Mouse (Mus musculus): ENCODE data around the gene Zbtb7b. TPM values are rescaled to one million over a fixed set of nuclear protein-coding genes. Genes with fewer than 3 reads are reported as not detected.

Gene Zbtb7b
- polyA plus RNA-seq, 1 experiment, result 76.2 TPM

DNA sequence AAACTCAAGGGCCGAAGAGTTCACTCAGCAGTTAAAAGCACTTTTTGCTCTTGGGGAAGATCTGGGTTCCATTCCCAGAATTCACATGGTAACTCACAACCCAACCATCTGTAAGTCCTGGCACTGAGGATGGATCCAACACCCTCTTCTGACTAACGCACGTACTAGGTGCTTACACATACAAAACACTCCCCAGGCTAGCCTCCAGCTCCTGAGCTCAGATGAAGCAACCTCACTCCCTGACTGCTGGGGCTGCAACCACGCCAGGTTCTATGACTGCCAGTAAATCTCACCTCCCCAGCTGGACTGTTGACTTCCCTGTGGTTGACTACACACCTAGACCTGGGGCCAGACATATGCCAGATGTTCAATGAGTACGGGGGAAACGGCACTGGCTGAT lies 12.3 kb upstream of the Zbtb7b start:
- Histone ChIP-seq H3K27me3 (replicated peaks) (no peaks in the 10 kb centered on the region), H3K4me3 (replicated peaks) (peak overlapping the region; percentile 18), H3K9me3 (no peaks in the 10 kb centered on the region), H3K36me3 (replicated peaks; ENCODE audit: low read length) (peaks cover 82% of the 10 kb centered on the region), H3K4me1 (peaks cover 51% of the 10 kb centered on the region)
- TF ChIP-seq FLI1 (IDR thresholded peaks at IDR 0.05; ENCODE audit: low read length), result no peak
- TF ChIP-seq GATA1 (IDR thresholded peaks at IDR 0.05; ENCODE audit: borderline replicate concordance, low read length), result no peak

- TF ChIP-seq FLI1 (IDR thresholded peaks at IDR 0.05; ENCODE audit: low read length) (no peak), GATA1 (IDR thresholded peaks at IDR 0.05; ENCODE audit: borderline replicate concordance, low read length) (no peak)
- peaks cover 88% of the 10 kb centered on the region for H3K36me3 ChIP-seq (replicated peaks; ENCODE audit: low read length)
- H3K4me1 ChIP-seq, result peaks cover 23% of the 10 kb centered on the region
- H3K9me3 ChIP-seq, result no peaks in the 10 kb centered on the region
- H3K4me3 ChIP-seq (replicated peaks), result no peak within 1 kb of the TSS
- no peaks in the 10 kb centered on the region for H3K27me3 ChIP-seq (replicated peaks)
Measured at GRCm38 (mm10) chr3:89402693-89403092, 8.1 kb upstream of the Zbtb7b start, which contains the start of gene Lenep. Gene Lenep (minus strand): TSS chr3:89402793.

DNA sequence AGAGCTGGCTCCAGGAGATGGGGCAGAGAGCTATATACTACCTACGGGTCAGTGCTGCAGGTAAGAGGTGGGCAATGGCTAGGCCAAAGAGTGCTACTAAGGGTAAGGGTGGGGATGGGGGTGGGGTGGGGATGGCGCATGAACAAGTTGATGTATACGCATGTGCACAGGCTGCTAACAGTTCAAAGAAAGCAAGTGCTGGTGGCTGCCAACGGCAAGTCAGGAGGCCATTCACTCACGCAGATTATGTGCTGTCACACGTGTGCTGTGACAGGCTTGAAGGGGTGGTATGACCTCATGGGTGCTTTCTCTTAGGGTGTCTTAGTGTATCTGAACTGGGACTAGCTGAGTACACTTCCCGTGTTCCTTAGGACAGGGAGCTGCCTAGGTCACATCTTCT lies 6.8 kb upstream of the Zbtb7b start:
- Histone ChIP-seq H3K4me1 (peaks cover 22% of the 10 kb centered on the region), H3K9me3 (no peaks in the 10 kb centered on the region), H3K36me3 (replicated peaks; ENCODE audit: low read length) (peaks cover 78% of the 10 kb centered on the region), H3K4me3 (replicated peaks) (no peak overlapping the region), H3K27me3 (replicated peaks) (no peaks in the 10 kb centered on the region)
- TF ChIP-seq GATA1 (IDR thresholded peaks at IDR 0.05; ENCODE audit: borderline replicate concordance, low read length) (no peak), FLI1 (IDR thresholded peaks at IDR 0.05; ENCODE audit: low read length) (no peak)

DNA sequence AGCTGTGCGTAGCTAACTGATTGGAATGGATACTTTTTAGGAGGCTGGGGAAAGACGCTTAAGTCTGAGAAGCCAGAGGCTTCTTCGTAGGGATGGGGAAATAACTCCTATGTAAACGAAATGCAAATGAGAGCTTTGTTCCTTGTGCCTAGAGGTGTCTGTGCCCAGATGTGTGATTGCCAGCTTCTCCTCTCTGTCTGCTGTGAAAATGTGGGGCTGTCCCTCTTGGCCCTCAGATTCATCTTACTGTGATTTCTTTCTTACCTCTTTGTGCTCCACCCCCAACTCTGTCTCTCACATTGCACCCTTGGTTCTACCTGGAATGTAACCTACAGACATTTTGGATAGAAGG lies 2.1 kb upstream of the Zbtb7b start:
- Histone ChIP-seq H3K9me3 (no peaks in the 10 kb centered on the region), H3K4me1 (peaks cover 24% of the 10 kb centered on the region), H3K36me3 (replicated peaks; ENCODE audit: low read length) (peaks cover 31% of the 10 kb centered on the region), H3K4me3 (replicated peaks) (peak overlapping the region; percentile 97), H3K27me3 (replicated peaks) (no peaks in the 10 kb centered on the region)
- TF ChIP-seq FLI1 (IDR thresholded peaks at IDR 0.05; ENCODE audit: low read length), result no peak
- TF ChIP-seq GATA1 (IDR thresholded peaks at IDR 0.05; ENCODE audit: borderline replicate concordance, low read length), result no peak

DNA sequence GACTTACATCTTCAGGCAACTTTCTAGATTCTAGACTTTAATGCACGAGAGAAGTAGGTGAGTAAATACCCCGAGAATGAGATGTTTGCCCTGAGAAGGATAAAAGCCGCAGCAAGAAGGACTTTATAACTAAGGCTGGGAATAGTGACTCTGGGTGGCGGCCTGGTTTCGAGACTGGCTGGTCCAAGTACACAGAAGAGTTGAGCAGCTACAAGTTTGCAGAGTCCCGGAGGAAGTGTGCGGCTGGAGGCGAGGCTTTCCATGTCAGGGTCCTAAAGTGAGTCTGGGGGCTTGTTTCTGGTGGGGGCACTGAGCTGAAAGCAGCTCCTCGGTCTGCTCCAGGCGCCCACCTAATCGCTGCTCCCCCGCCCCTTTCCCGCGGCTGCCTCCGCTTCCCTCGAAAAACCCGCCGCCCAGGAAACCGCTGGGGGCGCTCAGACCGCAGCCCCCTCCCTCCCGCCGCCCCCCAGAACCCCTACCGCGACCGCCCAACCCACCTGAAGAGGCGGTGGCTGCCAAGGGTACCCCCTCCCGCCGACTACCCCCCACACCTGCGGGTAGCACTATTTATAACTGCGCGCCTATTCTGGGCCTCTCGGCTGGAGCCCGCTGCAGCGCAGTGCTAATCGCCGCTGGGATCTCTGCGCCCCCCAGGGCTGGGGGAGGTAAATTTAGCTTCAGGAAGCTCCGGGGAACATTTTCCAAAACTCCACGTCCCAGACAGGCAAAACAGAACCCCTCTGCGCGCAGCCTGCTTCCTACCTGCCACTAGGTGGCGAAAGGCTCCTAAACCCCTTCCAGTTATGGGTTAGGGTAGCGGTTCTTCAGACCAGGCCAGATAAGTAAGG lies 1.5 kb upstream of the Zbtb7b start:
- peaks cover 30% of the 10 kb centered on the region for H3K4me1 ChIP-seq
- no peaks in the 10 kb centered on the region for H3K27me3 ChIP-seq (replicated peaks)
- no peak for TF ChIP-seq GATA1 (IDR thresholded peaks at IDR 0.05; ENCODE audit: borderline replicate concordance, low read length)
- no peak for TF ChIP-seq FLI1 (IDR thresholded peaks at IDR 0.05; ENCODE audit: low read length)
- peaks cover 25% of the 10 kb centered on the region for H3K36me3 ChIP-seq (replicated peaks; ENCODE audit: low read length)
- peak overlapping the region; percentile 97 for H3K4me3 ChIP-seq (replicated peaks)
- no peaks in the 10 kb centered on the region for H3K9me3 ChIP-seq

DNA sequence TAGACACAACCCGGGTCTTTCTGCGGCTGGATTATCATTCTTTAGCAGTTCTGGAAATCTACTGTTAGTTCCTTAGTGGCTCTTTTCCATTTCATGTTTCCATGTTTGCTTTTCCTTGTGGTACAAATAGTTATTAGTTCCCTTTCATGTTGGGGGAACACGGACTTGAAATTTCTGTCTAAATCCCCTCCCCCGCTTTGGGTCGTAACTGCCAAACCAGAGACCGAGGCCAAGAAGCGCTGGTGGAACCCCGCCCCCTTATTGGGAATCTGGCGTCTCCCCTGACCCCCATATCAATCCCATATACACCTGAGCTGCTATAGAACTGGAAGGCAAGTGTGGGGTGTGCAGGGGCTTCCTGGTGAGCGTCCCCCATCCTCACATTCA lies 836 bp upstream of the Zbtb7b start:
- peak overlapping the region; percentile 97 for H3K4me3 ChIP-seq (replicated peaks)
- no peaks in the 10 kb centered on the region for H3K27me3 ChIP-seq (replicated peaks)
- peaks cover 36% of the 10 kb centered on the region for H3K4me1 ChIP-seq
- peaks cover 20% of the 10 kb centered on the region for H3K36me3 ChIP-seq (replicated peaks; ENCODE audit: low read length)
- H3K9me3 ChIP-seq, result no peaks in the 10 kb centered on the region
- TF ChIP-seq FLI1 (IDR thresholded peaks at IDR 0.05; ENCODE audit: low read length), result no peak
- no peak for TF ChIP-seq GATA1 (IDR thresholded peaks at IDR 0.05; ENCODE audit: borderline replicate concordance, low read length)

GRCm38 (mm10) chr3:89394894-89395256 lies 299 bp upstream of the Zbtb7b start:
- no peaks in the 10 kb centered on the region for H3K9me3 ChIP-seq
- peaks cover 21% of the 10 kb centered on the region for H3K36me3 ChIP-seq (replicated peaks; ENCODE audit: low read length)
- TF ChIP-seq GATA1 (IDR thresholded peaks at IDR 0.05; ENCODE audit: borderline replicate concordance, low read length) (no peak), FLI1 (IDR thresholded peaks at IDR 0.05; ENCODE audit: low read length) (no peak)
- H3K4me3 ChIP-seq (replicated peaks), result peak overlapping the region; percentile 97
- H3K27me3 ChIP-seq (replicated peaks), result no peaks in the 10 kb centered on the region
- H3K4me1 ChIP-seq, result peaks cover 42% of the 10 kb centered on the region

- peaks cover 54% of the 10 kb centered on the region for H3K4me1 ChIP-seq
- no peaks in the 10 kb centered on the region for H3K9me3 ChIP-seq
- peaks cover 20% of the 10 kb centered on the region for H3K36me3 ChIP-seq (replicated peaks; ENCODE audit: low read length)
- peak overlapping the region; percentile 97 for H3K4me3 ChIP-seq (replicated peaks)
- H3K27me3 ChIP-seq (replicated peaks), result no peaks in the 10 kb centered on the region
- TF ChIP-seq FLI1 (IDR thresholded peaks at IDR 0.05; ENCODE audit: low read length) (no peak), GATA1 (IDR thresholded peaks at IDR 0.05; ENCODE audit: borderline replicate concordance, low read length) (no peak)
Measured at GRCm38 (mm10) chr3:89393605-89394004, 971 bp downstream of the Zbtb7b start.

DNA sequence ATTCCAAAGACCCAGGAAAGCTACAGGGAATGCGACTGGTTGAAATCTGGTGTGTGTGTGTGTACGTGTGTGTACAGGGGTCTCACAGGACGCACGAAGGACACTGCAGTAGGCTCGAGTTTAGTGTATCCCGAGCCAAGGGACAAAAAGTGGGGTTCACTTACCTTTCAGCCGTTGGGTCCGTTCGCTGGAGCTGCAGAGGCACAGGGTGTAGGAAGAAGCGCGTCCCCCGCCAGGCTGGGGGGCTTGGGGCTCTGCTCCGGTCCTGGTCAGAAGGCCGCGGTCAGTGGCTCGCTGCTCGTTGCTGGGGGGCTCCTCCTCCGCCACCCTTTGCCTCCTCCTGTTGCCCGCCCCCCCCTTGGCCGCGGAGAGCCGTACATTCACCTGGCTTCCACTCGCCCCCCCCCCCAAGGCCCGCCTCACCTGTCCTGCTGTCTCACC lies 1.7 kb downstream of the Zbtb7b start:
- H3K4me3 ChIP-seq (replicated peaks), result peak overlapping the region; percentile 97
- TF ChIP-seq FLI1 (IDR thresholded peaks at IDR 0.05; ENCODE audit: low read length) (no peak), GATA1 (IDR thresholded peaks at IDR 0.05; ENCODE audit: borderline replicate concordance, low read length) (no peak)
- H3K27me3 ChIP-seq (replicated peaks), result no peaks in the 10 kb centered on the region
- peaks cover 61% of the 10 kb centered on the region for H3K4me1 ChIP-seq
- no peaks in the 10 kb centered on the region for H3K9me3 ChIP-seq
- H3K36me3 ChIP-seq (replicated peaks; ENCODE audit: low read length), result peaks cover 22% of the 10 kb centered on the region

- no peak for TF ChIP-seq FLI1 (IDR thresholded peaks at IDR 0.05; ENCODE audit: low read length)
- TF ChIP-seq GATA1 (IDR thresholded peaks at IDR 0.05; ENCODE audit: borderline replicate concordance, low read length), result no peak
- H3K36me3 ChIP-seq (replicated peaks; ENCODE audit: low read length), result peaks cover 30% of the 10 kb centered on the region
- no peaks in the 10 kb centered on the region for H3K9me3 ChIP-seq
- no peaks in the 10 kb centered on the region for H3K27me3 ChIP-seq (replicated peaks)
- peak overlapping the region; percentile 97 for H3K4me3 ChIP-seq (replicated peaks)
- H3K4me1 ChIP-seq, result peaks cover 69% of the 10 kb centered on the region
Measured at GRCm38 (mm10) chr3:89391663-89392511, 2.7 kb downstream of the Zbtb7b start.
